Mouse (Mus musculus) skeletal muscle tissue, adult 2 months (tissue): ENCODE measurements around the gene Pik3r1.

ENCODE experiments used
- DNase-seq: peaks from one replicate; pipeline ENCODE4 v3.0.0-alpha.2; 2012; ENCODE audit warnings: low read depth, low spot score

The Pik3r1 gene

GRCm38 (mm10) chr13:101712099-101712498, 55.9 kb downstream of the Pik3r1 start:
- DNase-seq = no peak

GRCm38 (mm10) chr13:101711301-101711700, 56.7 kb downstream of the Pik3r1 start:
- DNase-seq = no peak

- no peak for DNase-seq
Observed at GRCm38 (mm10) chr13:101709788-101710187, 58.2 kb downstream of the Pik3r1 start.

DNA sequence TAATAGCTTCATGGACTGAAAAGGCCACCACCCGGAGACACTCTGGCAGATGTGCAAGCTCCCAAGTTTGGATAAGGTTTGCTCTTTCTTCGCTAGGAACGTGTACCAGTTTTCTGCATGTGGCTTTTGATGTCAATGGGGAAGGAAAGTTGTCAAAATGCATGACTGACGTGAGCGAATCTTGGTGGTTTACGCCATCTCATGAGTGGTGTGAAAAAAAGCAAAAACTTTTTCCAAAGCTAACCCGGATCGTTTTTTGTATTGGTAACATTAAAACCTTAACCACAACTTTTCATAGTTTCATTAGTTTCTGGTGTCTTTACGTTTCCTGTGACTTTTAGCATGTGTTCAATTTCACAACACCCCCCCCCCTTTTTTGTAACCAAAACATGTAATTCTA, 60.8 kb downstream of the Pik3r1 start:
- DNase-seq = no peak

DNA sequence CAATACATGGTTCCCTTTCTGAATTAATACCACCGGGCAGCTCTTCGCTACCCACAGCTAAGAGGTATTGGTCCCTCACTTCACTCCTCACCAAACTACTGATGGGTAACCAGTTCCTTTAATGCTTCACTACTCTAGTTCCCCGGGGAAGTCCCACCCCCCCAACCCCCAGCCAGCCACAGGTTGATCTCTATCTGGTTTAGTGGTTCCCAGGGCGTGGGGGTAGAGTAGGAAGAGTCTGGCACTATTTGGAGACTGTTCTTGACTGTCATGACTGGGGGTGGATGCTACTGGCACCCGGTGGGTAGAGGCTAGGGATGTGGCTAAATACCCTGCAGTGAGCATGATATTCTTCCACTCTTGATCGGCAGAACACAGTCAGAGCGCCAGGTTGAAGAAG, 61.6 kb downstream of the Pik3r1 start:
- DNase-seq = no peak

DNA sequence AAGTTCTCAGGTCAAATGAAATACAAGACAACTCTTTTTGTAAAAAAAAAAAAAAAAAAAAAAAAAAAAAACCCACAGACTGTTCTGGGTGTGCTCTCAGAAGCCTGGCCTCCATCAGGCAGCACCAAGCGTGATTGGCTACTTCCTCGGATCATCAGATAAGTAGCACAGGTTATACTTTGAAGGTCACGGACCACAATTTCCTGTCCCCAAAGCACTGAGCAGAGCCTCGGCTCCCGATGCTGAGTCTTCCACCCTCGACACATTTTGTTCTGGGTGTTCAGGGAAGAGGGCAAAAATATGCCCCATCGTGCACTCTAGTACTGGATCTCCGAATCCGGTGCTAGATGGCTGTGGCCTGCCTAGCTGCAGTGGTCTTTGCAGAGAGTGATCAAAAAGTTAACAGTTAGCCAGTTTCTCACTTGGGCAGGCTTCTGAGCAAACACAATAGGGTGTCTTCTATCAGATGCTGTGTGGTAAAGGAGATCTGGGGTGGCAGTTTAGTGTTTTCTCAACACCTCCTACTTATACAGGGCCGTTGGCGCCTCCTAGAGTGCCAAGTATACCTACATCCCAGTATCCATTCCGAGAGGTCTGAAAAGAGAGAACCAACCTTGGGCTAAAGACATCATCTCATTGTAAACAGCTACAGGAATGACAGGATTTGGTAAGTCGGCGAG, 65.8 kb downstream of the Pik3r1 start:
- no peak for DNase-seq

- DNase-seq = no peak
Observed at GRCm38 (mm10) chr13:101701632-101702031, 66.4 kb downstream of the Pik3r1 start.

DNA sequence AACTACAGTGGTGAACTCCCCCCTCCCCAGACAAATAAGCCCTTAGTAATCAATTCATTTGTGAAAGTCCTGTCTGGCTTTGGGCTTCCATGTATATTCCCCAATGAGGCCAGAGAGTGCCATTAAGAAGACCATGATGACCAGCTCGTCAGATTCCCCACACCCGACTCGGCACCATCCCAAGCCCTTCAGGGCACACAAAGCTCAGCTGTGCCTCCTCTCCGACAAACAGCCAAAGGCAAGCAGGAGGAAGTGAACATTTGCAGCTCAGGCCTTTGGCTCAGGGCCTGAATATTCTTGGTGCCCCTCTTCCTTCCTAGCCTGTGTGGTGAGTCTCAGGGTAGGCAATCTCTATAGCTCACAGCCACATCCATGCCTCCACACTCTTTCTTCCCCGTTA, 68.3 kb downstream of the Pik3r1 start:
- no peak for DNase-seq

GRCm38 (mm10) chr13:101697966-101698365, 70.1 kb downstream of the Pik3r1 start:
- DNase-seq = no peak

DNA sequence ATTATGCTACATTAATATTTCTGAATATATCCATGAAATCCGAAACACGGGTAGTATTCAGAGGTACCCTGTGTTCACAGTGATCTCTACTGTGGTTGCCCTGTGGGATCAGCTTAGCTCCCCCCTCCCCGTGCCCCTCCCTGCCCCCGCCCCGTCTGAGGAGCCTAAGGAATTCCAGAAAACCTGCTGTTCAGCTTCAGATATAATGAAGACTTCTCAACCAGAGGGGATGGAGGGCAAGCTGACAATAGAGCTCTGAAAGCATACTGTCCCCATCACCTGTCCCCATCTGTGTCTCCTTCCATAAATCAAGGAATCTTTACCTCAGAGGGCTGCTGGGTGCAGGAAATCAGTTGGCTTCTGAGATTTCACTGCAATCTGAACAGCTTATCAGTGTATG, 70.6 kb downstream of the Pik3r1 start:
- no peak for DNase-seq

GRCm38 (mm10) chr13:101696827-101697226, 71.2 kb downstream of the Pik3r1 start:
- DNase-seq = no peak

GRCm38 (mm10) chr13:101696316-101696715, 71.7 kb downstream of the Pik3r1 start:
- DNase-seq = peak; percentile 52

DNA sequence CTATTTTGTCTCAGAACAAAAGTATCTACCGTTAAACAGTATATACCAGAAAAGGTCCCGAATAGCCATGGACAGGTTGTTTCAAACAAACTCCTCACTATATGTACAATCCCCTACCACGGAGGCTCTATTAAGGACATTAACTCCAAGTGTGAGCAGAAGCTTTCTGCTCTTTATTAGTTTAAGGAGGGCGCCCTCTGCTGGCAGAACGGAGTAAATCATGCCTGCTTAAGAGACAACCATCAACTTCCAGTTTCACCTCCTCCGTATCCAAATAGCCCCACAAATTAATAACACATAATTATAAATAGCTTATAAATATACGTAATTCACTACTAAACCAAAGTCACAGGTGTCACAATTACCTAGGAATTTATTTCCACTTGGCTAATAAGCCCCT, 72.1 kb downstream of the Pik3r1 start:
- peak; percentile 88 for DNase-seq

DNA sequence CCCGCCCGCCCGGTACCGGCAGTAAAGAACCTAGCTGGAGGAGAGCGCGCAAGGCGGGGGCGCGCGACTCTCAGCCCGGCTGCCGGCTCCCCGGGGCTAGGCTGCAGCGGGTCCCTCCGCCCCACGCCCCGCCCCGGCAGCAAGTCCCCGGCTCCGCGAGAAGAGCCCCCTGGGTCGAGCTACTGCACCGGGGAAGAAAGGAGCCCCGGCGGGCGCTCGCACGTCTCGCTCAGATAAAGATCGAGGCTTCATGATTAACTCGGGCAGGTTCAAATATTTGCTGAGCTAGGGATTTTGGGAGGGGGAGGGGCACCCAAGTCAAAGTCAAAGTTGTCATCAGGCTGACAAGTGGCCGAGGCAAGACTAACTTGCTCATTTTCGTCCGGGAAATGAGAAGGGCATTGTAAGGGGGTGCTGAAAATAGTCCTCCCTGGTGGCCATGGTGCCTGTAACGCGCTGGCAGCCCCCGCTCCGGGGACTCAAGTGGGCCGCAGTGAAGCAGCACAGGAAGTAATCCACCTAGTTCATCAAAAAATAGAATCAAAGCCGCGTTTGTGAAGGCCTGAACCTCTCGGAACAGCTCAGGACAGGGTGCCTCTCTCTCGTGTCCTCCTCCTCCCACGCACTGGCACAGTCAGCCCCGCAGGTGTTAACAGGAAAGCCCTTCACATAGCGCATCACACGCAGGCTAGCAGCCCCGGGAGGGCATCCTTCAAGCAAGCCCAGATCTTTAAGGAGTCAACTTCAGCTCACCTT, 73.3 kb downstream of the Pik3r1 start:
- DNase-seq = no peak

DNA sequence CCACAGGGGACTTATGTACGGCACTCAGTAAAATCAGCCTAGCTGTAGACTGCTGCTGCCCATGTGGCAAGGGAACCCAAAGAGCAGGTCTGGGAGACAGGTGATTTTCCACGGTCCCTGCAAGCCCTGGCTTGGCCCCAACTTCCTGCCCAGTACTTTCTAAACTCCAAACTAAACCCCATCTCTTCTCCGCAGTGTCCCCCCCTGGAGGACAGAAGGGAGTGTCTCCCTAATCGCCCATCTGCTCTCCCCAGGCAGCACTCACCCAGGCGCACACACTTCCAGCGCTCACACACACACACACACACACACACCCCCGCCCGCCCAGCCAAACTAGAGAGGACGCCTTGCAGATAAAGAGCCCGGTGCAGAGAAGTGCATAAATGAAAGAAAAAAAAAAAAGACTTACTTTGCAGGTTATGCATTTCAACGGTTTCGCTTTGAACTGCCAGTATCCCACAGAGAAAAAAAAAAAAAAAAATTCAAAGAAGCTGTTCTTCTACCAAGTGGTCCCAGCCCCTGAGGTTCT, 74.0 kb downstream of the Pik3r1 start:
- DNase-seq = peak; percentile 68

- DNase-seq = no peak
Observed at GRCm38 (mm10) chr13:101692866-101693691, 74.9 kb downstream of the Pik3r1 start.

- no peak for DNase-seq
Observed at GRCm38 (mm10) chr13:101692239-101692784, 75.7 kb downstream of the Pik3r1 start.

DNA sequence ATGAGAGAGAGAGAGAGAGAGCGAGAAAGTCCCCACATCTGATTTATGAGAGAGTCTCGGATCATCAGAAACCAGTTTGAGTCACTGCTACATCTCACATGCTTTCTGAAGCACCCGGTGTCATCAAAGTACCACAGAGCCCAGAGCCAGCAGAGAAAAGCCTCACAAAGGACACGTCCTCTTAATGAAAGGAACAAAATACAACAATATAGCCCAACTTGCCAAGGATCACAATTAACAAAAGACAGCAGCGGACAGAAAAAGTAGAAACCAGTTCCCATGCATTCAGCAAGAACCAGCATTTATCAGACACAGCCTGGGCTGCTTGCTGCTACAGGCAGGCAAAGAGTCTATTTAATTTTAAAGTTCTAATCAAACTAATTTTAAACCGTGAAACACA, 76.3 kb downstream of the Pik3r1 start:
- no peak for DNase-seq

- no peak for DNase-seq
Observed at GRCm38 (mm10) chr13:101690911-101691655, 76.9 kb downstream of the Pik3r1 start.

GRCm38 (mm10) chr13:101690167-101690566, 77.8 kb downstream of the Pik3r1 start:
- no peak for DNase-seq

DNA sequence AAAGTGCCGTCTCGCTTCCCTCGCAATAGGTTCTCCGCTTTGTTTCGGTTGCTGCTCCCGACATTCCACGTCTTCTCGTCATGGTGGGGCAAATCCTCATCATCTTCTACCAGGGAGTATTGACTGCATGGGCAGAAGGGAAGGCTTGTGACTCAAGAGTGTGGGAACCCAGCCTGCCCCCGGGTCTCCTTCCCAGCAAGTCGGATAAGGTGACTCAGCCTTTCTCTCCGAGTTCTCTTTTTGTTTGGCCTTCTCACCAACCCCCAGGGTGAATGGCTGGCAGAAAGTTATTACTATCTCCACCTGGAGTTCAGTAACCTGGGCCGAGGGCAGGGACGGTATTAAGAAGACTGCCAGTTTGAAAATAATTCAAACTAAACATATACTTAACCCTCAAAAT, 81.8 kb downstream of the Pik3r1 start:
- DNase-seq = no peak
